Mouse (Mus musculus): ENCODE measurements at regions not wholly inside any gene's neighbourhood (a gene's known extent, or its start where the extent isn't known, plus 50 kb on each side); places are given as distances from the start of the nearest gene placed in this dataset.
A peak's percentile ranks its signal among the peaks of the same experiment; 100 is the strongest.

DNA sequence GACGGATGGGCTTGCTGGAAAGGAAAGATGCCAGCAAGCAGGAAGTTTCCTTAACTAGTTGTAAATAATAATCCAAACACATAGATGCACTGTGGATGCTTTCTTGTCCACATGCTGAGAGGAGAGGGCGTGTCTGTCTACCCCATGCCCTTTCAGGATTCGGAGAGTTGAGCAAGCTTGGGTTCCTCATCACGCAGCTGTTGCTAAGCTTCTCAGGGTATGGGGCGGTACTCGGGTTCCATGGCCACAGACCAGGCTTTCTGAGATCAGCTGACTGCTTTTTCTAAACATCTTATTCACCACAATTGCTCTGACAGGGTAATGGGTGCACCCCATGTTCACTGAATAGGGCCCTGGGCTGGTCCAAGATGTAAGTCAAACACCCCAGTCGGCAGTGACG lies 310.2 kb upstream of the Jarid2 start:
- DNase-seq (ENCODE audit: inconsistent age in 2 of 2, low spot score in 1 of 2): peak in 1 of 2 experiments; percentile 40

GRCm38 (mm10) chr13:44419472-44420226 lies 309.6 kb upstream of the Jarid2 start:
- peak; percentile 23 to 74 for DNase-seq (ENCODE audit: inconsistent age in 2 of 2, low spot score in 1 of 2)

- no peak for DNase-seq (ENCODE audit: inconsistent age in 2 of 2, low spot score in 1 of 2)
These were observed 309.1 kb upstream of the Jarid2 start for GRCm38 (mm10) chr13:44420227-44420592.

- no peak for DNase-seq (ENCODE audit: inconsistent age in 2 of 2, low spot score in 1 of 2)
These were observed 308.3 kb upstream of the Jarid2 start for GRCm38 (mm10) chr13:44420941-44421340.

- DNase-seq (ENCODE audit: inconsistent age in 2 of 2, low spot score in 1 of 2): no peak
These were observed 307.8 kb upstream of the Jarid2 start for GRCm38 (mm10) chr13:44421426-44421825.

GRCm38 (mm10) chr13:44421922-44422321 lies 307.4 kb upstream of the Jarid2 start:
- no peak for DNase-seq (ENCODE audit: inconsistent age in 2 of 2, low spot score in 1 of 2)

- DNase-seq (ENCODE audit: inconsistent age in 2 of 2, low spot score in 1 of 2): no peak
These were observed 298.8 kb upstream of the Jarid2 start for GRCm38 (mm10) chr13:44430492-44430891.

DNA sequence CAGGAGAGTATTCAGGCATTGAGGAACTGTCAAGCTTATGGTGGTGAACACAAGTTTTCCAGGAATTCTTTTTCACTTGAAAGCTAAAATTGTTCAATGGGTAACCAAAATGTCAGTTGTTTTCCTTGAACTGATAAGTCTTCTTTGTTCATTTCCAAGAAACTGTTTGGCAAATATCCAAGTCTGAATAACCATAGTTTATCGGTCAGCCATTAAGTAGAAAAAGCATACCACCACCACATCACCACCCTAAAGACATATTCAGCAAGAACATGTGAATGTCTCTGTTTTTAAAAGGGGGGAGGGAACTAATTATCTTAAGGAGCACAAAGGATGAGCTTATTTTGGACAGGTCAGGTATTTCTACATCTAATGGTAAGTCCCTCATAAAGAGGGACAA lies 291.6 kb upstream of the Jarid2 start:
- DNase-seq (ENCODE audit: inconsistent age in 2 of 2, low spot score in 1 of 2): peak in 1 of 2 experiments; percentile 47

- peak in 1 of 2 experiments; percentile 62 for DNase-seq (ENCODE audit: inconsistent age in 2 of 2, low spot score in 1 of 2)
These were observed 288.2 kb upstream of the Jarid2 start for GRCm38 (mm10) chr13:44441061-44441460.

- peak; percentile 42 to 81 for DNase-seq (ENCODE audit: inconsistent age in 2 of 2, low spot score in 1 of 2)
These were observed 280.0 kb upstream of the Jarid2 start for GRCm38 (mm10) chr13:44449216-44449830.

GRCm38 (mm10) chr13:44451224-44451623 lies 278.1 kb upstream of the Jarid2 start:
- no peak for DNase-seq (ENCODE audit: inconsistent age in 2 of 2, low spot score in 1 of 2)

- DNase-seq (ENCODE audit: inconsistent age in 2 of 2, low spot score in 1 of 2): no peak
These were observed 276.1 kb upstream of the Jarid2 start for GRCm38 (mm10) chr13:44453131-44453530.

GRCm38 (mm10) chr13:44454136-44454535 lies 275.1 kb upstream of the Jarid2 start:
- DNase-seq (ENCODE audit: inconsistent age in 2 of 2, low spot score in 1 of 2): no peak

- no peak for DNase-seq (ENCODE audit: inconsistent age in 2 of 2, low spot score in 1 of 2)
These were observed 274.1 kb upstream of the Jarid2 start for GRCm38 (mm10) chr13:44455193-44455592.

- DNase-seq (ENCODE audit: inconsistent age in 2 of 2, low spot score in 1 of 2): no peak
These were observed 270.5 kb upstream of the Jarid2 start for GRCm38 (mm10) chr13:44458744-44459143.

DNA sequence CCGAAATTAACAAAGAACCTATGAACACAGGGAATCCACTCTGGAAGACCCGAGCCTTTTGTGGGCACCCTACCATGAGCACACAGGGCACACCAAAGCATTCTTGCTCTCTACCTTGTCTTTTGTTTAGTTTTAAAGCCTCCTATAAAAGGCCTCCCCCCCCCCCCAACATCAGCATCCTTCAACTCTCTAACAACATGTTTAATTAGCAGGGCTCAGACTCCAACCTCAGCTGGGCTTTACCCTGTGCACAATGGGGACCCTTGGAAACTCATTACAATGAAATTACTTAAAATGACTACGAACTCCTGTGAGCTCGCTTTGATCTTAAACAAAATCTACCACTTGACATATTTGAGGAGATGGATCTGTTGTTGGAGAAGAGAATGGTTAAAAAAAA lies 270.1 kb upstream of the Jarid2 start:
- DNase-seq (ENCODE audit: inconsistent age in 2 of 2, low spot score in 1 of 2): no peak

DNA sequence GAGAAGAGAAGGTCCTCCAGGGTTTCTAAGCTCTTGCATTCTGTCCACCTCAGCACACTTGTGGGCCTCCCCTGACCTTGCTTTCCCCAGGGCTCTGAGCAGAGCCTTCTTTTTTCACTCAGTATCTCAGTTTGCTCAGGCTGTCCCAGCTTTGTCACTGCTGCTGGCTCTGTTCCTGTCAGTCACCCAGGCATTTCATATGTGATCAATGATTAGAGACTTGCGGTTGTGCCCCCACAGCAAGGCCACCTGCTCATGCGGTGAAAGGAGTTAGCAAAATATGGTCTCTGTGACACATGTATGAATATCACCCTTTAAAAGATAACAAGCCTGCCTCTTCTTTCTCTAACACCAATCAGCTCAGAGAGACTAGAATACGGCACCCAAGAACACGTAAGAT lies 265.6 kb upstream of the Jarid2 start:
- DNase-seq (ENCODE audit: inconsistent age in 2 of 2, low spot score in 1 of 2): no peak

DNA sequence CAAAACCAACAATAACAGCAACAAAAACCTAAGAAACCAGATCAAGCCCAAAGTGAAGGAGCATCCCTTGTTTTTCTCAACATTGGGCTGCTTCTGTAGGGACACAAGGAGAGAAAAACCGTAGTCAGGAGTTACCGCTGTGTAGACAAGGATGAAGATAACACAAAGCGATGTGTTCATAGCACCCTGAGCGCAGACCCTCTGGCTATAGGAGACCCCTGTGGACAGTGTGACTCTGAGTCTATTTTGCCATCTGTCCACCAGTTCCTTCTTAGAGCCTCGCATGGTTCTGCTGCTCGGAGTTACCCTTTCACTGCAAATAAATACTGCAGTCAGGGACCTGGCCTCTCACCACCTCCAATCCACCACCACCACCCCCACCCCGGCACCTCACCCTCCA lies 263.7 kb upstream of the Jarid2 start:
- DNase-seq (ENCODE audit: inconsistent age in 2 of 2, low spot score in 1 of 2): no peak

DNA sequence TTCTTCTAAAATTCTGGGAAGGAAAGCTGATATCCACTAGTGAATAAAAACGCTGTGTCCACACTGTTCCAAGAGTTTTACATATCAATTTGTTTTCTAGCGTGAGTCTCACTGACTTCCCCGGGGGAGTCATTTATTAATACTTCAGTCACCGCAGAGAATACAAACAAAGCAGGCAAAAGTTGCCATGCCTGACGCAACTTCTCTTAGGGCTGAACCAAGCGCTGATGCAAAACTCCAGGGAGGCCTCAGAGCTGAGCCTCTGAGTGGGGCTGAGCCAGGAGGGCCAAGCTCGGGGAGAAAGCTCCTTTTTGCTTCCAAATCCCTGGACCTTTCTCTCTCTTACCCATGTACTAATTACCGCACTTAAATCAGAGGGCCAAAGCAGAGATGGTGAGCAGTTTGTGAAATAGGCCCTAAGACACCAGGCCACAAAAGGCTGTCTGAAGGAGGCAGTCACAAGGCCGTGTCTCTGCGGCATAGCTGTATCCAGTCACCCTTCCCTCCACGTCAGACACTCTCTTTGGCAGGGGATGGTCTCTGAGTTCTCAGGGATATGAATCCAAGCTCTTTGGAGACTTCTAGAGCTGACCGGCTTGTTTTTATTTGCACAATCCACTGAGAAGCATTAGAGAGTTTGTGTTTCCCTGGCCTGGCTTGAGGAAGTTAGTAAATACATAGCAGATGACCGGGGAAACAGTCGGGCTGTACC lies 260.2 kb upstream of the Jarid2 start:
- DNase-seq (ENCODE audit: inconsistent age in 2 of 2, low spot score in 1 of 2): peak in 1 of 2 experiments; percentile 55

DNA sequence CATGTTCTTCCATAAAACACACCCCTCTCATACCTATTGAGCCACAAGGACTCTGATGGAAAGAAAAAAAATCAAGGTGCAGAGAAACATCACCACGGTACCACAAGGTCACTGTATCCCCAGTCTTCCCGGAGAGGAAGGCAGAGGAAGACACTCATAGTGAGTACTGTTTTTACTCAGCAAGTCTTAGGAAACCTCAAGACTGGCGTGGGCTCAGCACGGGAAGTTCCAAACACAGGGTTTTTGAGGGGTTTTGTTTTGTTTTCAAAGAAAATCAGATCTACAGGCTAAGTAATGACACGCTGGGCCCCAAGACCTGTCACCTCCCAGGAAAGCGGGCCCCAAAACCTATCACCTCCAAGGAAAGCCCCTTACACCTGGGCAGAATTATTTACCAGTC lies 259.6 kb upstream of the Jarid2 start:
- DNase-seq (ENCODE audit: inconsistent age in 2 of 2, low spot score in 1 of 2): no peak

DNA sequence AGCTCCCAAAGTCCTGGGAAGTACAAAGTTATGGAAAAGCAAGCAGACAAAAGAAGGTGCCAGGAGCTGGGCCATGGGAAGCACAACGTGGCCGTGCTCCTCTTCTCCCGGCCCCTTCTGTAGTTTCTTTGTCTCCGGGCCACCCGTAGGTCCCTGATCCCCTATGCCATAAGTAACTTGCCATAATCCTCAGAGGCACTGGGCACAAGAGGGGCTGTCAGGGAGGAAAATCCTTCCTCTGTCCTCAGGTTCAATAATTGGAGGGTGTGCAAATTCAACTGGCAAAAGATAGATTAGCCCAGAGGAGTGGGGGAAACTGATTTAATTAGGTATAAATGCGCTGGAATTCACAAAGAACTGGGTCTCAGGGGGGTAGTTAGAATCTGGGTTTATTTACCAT lies 256.1 kb upstream of the Jarid2 start:
- DNase-seq (ENCODE audit: inconsistent age in 2 of 2, low spot score in 1 of 2): no peak

DNA sequence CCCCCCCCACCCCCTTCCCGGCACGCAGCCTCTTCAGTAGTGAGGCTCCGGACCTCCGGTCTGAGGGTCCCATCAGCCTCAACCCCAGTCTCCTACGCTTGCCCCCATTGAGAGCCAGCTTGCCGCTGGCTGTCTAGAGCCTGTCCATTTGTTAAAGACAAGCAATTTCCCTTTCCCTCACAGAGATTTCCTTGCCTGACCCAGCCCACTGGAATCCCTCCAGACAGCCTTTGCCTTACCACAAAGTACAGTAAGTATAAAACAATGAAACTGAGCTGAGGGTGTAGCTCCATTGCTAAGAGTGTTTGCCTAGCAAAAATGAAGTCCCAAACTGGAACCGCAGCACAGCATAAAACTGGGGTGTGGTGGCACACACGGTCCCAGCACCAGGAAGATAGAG lies 252.4 kb upstream of the Jarid2 start:
- DNase-seq (ENCODE audit: inconsistent age in 2 of 2, low spot score in 1 of 2): peak; percentile 18 to 70
